ENCODE assay signal across 9 mouse cellular contexts in the genomic region with DNA sequence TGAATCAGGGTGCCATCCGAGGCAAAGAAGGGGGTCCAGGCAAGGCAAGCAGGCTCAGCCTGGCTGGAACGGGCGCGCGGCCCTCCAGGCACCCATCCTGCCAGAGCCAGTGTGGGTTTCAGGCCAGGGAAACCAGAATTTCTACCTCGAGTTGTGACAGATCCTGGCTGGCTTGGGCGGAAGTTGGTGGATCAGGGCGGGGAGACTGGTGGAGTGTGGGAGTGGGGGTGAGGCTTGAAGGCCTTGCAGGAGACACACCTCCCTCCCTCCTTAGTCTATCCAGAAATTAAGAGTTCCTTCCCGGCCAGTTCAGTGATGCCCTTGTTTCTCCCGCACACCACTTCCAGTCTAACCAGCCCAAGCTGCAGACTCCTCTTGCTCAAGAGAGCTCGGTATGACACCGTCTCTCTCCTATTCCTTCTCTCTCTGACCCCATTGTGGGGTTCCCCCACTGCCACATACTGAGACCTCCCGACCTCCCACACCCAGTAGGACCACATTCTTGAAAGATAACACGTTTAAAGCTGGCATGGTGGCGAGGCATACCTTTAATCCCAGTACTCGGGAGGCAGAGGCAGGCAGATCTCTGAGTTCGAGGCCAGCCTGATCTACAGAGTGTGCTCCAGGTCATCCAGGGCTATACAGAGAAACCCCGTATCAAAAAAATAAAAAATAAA. TPM values are rescaled to one million over a fixed set of nuclear protein-coding genes. Genes with fewer than 3 reads are reported as not detected.
A peak's percentile ranks its signal among the peaks of the same experiment; 100 is the strongest.
DNase-seq lines count a peak whose midpoint lies in the region; ATAC-seq lines count a peak whose summit lies in the region.
"Had no signal": no experiment of that assay in that cellular context is flagged by ENCODE, and none has a peak within 500 bp of the region (broad histone marks: within the 10 kb centered on the region; RNA-seq: fewer than 3 reads in every experiment).

No protein-coding gene starts in this region.

- no peak overlapping the region for H3K27ac ChIP-seq in forebrain, embryonic 13.5 days
- no peak overlapping the region for H3K27ac ChIP-seq in forebrain, embryonic 11.5 days (ENCODE audit: low read depth, low read length)
- peak overlapping the region; percentile 27; the same call in 1 of the 2 replicates for H3K27ac ChIP-seq in macrophage

- H3K79me2 ChIP-seq in macrophage (ENCODE audit: inconsistent target): peaks cover 10% of the 10 kb centered on the region; the same call in 1 of the 2 replicates

- ATAC-seq in forebrain, embryonic 13.5 days: no peak
- no peak for ATAC-seq in forebrain, embryonic 11.5 days (replicated peaks; ENCODE audit: low FRiP score)

- peaks cover 17% of the 10 kb centered on the region; the same call in 1 of the 2 replicates for H3K36me3 ChIP-seq in forebrain, embryonic 13.5 days (ENCODE audit: poor library complexity, severe bottlenecking)
- H3K36me3 ChIP-seq in forebrain, embryonic 11.5 days (ENCODE audit: control insufficient read depth, insufficient read depth, low read length): no peaks in the 10 kb centered on the region
- peaks cover 4% of the 10 kb centered on the region; the same call in 1 of the 2 replicates for H3K36me3 ChIP-seq in macrophage (ENCODE audit: inconsistent target)

- peaks cover 35% of the 10 kb centered on the region for H3K4me1 ChIP-seq in forebrain, embryonic 13.5 days
- peaks cover 5% of the 10 kb centered on the region; the same call in 1 of the 2 replicates for H3K4me1 ChIP-seq in forebrain, embryonic 11.5 days (replicated peaks; ENCODE audit: control insufficient read depth, insufficient read depth, low read length)

- WGBS in forebrain, embryonic 13.5 days: 82% methylated on average over 18 of the region's 18 CpGs
- 82% methylated on average over 18 of the region's 18 CpGs for WGBS in forebrain, embryonic 11.5 days
- 65% methylated on average over 18 of the region's 18 CpGs for WGBS in macrophage (ENCODE audit: missing documents)

- H3K4me3 ChIP-seq in forebrain, embryonic 13.5 days: no peak overlapping the region
- no peak overlapping the region for H3K4me3 ChIP-seq in forebrain, embryonic 11.5 days (ENCODE audit: low read depth, low read length)
- no peak overlapping the region for H3K4me3 ChIP-seq in macrophage (ENCODE audit: inconsistent target)

- intact Hi-C loops in left cerebral cortex, postnatal 4 days (cut with DNase I): no loop called here

- DNase-seq in forebrain, embryonic 11.5 days (ENCODE audit: low spot score): no peak
- DNase-seq in MEL-GATA-1-ER (ENCODE audit: extremely low read depth, low read depth): peak; percentile 66
- DNase-seq in kidney, postnatal 10 days: peak; percentile 71
- no peak for DNase-seq in layer of hippocampus, postnatal 10 days (ENCODE audit: low spot score in 2 of 2)
- DNase-seq in cerebellum, postnatal 36 days: no peak
- no peak for DNase-seq in left cerebral cortex, postnatal 4 days

- H3K27me3 ChIP-seq in forebrain, embryonic 13.5 days: no peaks in the 10 kb centered on the region; the same call in 1 of the 2 replicates
- H3K27me3 ChIP-seq in forebrain, embryonic 11.5 days (ENCODE audit: control insufficient read depth, insufficient read depth, low read length): peaks cover 2% of the 10 kb centered on the region; the same call in 1 of the 2 replicates
- H3K27me3 ChIP-seq: CH12.LX had no signal

- H3K9ac ChIP-seq in forebrain, embryonic 13.5 days: peak overlapping the region; percentile 43
- H3K9ac ChIP-seq in forebrain, embryonic 11.5 days (ENCODE audit: low read length): no peak overlapping the region

- H3K9me3 ChIP-seq in forebrain, embryonic 13.5 days (replicated peaks): no peaks in the 10 kb centered on the region
- H3K9me3 ChIP-seq in forebrain, embryonic 11.5 days (ENCODE audit: control insufficient read depth, low read length): no peaks in the 10 kb centered on the region

- no peak overlapping the region for H3K4me2 ChIP-seq in forebrain, embryonic 13.5 days
- no peak overlapping the region for H3K4me2 ChIP-seq in forebrain, embryonic 11.5 days (ENCODE audit: low read depth, low read length, severe bottlenecking)

RNA-seq across cellular contexts. Expression of a gene that starts 5.3 kb away (rescaled TPM):
- polyA plus RNA-seq in forebrain, embryonic 13.5 days (2015; fragmentation: Nextera tagmentation; extraction: Ambion mirVana): 13.7 and 16.7 TPM in 2 replicates
- 9.3 and 10.3 TPM in 2 replicates for polyA plus RNA-seq in forebrain, embryonic 11.5 days (2014; fragmentation: Nextera tagmentation; extraction: Ambion mirVana)
- 100 to 1,000 TPM in 6 of 26 experiments, 10 to 100 TPM in 20; 12.4 to 193 (median 60.3) TPM for total RNA-seq in macrophage (2018; cell fraction: chromatin; rRNA removed)
- 10 to 100 TPM in 19 of 26 experiments, 1 to 10 TPM in 7; 8.5 to 33.5 (median 15.5) TPM for total RNA-seq in macrophage (2018; cell fraction: cytosol; rRNA removed)
- total RNA-seq in macrophage (2018; cell fraction: nucleus; rRNA removed): 100 to 1,000 TPM in 3 of 26 experiments, 10 to 100 TPM in 23; 24.0 to 139 (median 65.3) TPM
- polyA plus RNA-seq in macrophage (2018): 7.3 to 33.5 TPM (median 7.7 TPM) in 3 replicates
- 10 to 100 TPM; 39.6 to 42.8 TPM for total RNA-seq in layer of hippocampus, postnatal 10 days (2021)
- 10 to 100 TPM; 58.1 to 58.4 TPM for total RNA-seq in left cerebral cortex, postnatal 4 days (2021)

RNA-seq across cellular contexts. Expression of a gene that starts 30.8 kb away (rescaled TPM):
- 23.0 and 26.2 TPM in 2 replicates for polyA plus RNA-seq in forebrain, embryonic 13.5 days (2015; fragmentation: Nextera tagmentation; extraction: Ambion mirVana)
- 22.6 and 23.1 TPM in 2 replicates for polyA plus RNA-seq in forebrain, embryonic 11.5 days (2014; fragmentation: Nextera tagmentation; extraction: Ambion mirVana)
- total RNA-seq in macrophage (2018; cell fraction: chromatin; rRNA removed): 10 to 100 TPM; 11.1 to 30.9 (median 17.3) TPM
- 10 to 100 TPM; 26.0 to 45.2 (median 33.0) TPM for total RNA-seq in macrophage (2018; cell fraction: cytosol; rRNA removed)
- total RNA-seq in macrophage (2018; cell fraction: nucleus; rRNA removed): 10 to 100 TPM; 17.6 to 42.3 (median 27.8) TPM
- 23.0 to 38.3 TPM (median 30.3 TPM) in 3 replicates for polyA plus RNA-seq in macrophage (2018)
- total RNA-seq in layer of hippocampus, postnatal 10 days (2021): 10 to 100 TPM; 54.1 to 58.1 TPM
- total RNA-seq in left cerebral cortex, postnatal 4 days (2021): 10 to 100 TPM; 43.7 to 47.7 TPM

RNA-seq across cellular contexts. Expression of a gene that starts 45.6 kb away (rescaled TPM):
- polyA plus RNA-seq in forebrain, embryonic 13.5 days (2015; fragmentation: Nextera tagmentation; extraction: Ambion mirVana): 107 TPM in 2 replicates
- polyA plus RNA-seq in forebrain, embryonic 11.5 days (2014; fragmentation: Nextera tagmentation; extraction: Ambion mirVana): 141 and 158 TPM in 2 replicates
- 10 to 100 TPM in 18 of 26 experiments, 1 to 10 TPM in 8; 3.6 to 33.6 (median 15.7) TPM for total RNA-seq in macrophage (2018; cell fraction: chromatin; rRNA removed)
- total RNA-seq in macrophage (2018; cell fraction: cytosol; rRNA removed): 10 to 100 TPM; 11.9 to 27.4 (median 19.5) TPM
- total RNA-seq in macrophage (2018; cell fraction: nucleus; rRNA removed): 10 to 100 TPM in 15 of 26 experiments, 1 to 10 TPM in 11; 4.3 to 40.2 (median 12.1) TPM
- polyA plus RNA-seq in macrophage (2018): 20.9 to 38.7 TPM (median 26.5 TPM) in 3 replicates
- 10 to 100 TPM; 10.9 to 11.6 TPM for total RNA-seq in layer of hippocampus, postnatal 10 days (2021)
- total RNA-seq in left cerebral cortex, postnatal 4 days (2021): 10 to 100 TPM; 15.7 to 16.0 TPM

RNA-seq across cellular contexts. Expression of a gene that starts 54.0 kb away (rescaled TPM):
- 12.1 and 15.5 TPM in 2 replicates for polyA plus RNA-seq in forebrain, embryonic 13.5 days (2015; fragmentation: Nextera tagmentation; extraction: Ambion mirVana)
- 19.4 and 20.4 TPM in 2 replicates for polyA plus RNA-seq in forebrain, embryonic 11.5 days (2014; fragmentation: Nextera tagmentation; extraction: Ambion mirVana)
- total RNA-seq in macrophage (2018; cell fraction: chromatin; rRNA removed): 100 to 1,000 TPM in 8 of 26 experiments, 10 to 100 TPM in 18; 18.3 to 483 (median 71.9) TPM
- total RNA-seq in macrophage (2018; cell fraction: cytosol; rRNA removed): 100 to 1,000 TPM in 13 of 26 experiments, 10 to 100 TPM in 13; 61.7 to 262 (median 112) TPM
- total RNA-seq in macrophage (2018; cell fraction: nucleus; rRNA removed): 100 to 1,000 TPM in 11 of 26 experiments, 10 to 100 TPM in 15; 40.2 to 222 (median 79.2) TPM
- 96.7 to 217 TPM (median 105 TPM) in 3 replicates for polyA plus RNA-seq in macrophage (2018)
- total RNA-seq in layer of hippocampus, postnatal 10 days (2021): 10 to 100 TPM; 46.2 to 50.5 TPM
- 10 to 100 TPM; 35.3 to 37.7 TPM for total RNA-seq in left cerebral cortex, postnatal 4 days (2021)

Comparison
In these comparisons a context has a peak if more than half of its experiments do, and no peak if none do; other contexts are left out.
1. DNase-seq: peak in MEL-GATA-1-ER (single experiment) and kidney, postnatal 10 days (single experiment); none in forebrain, embryonic 11.5 days (single experiment), layer of hippocampus, postnatal 10 days (0 of 2), cerebellum, postnatal 36 days (0 of 2) and left cerebral cortex, postnatal 4 days (single experiment).